Mouse (Mus musculus): ENCODE measurements around the gene Bmpr2.
A peak's percentile ranks its signal among the peaks of the same experiment; 100 is the strongest.

Bmpr2 gene

DNA sequence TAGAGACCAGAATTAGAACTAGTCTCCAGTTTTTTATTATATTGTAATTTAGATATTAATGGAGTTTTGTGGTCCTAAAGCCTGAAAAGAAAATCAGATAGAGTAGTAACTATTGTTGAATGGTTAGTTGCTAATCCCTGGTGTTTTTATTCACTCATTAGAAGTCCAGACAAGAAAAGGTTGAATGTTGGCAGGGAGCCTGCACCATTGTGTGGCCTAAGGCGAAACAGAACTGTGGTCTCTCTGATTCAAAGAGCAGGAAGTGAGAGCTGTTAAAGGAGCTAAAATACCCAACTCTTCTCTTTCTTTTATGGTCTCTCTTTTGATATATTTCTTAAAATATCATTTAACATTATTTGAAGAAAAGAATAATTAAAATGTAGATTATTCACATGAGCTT lies 32.1 kb downstream of the Bmpr2 start:
- no peak for DNase-seq (ENCODE audit: extremely low read depth, low read depth)

DNA sequence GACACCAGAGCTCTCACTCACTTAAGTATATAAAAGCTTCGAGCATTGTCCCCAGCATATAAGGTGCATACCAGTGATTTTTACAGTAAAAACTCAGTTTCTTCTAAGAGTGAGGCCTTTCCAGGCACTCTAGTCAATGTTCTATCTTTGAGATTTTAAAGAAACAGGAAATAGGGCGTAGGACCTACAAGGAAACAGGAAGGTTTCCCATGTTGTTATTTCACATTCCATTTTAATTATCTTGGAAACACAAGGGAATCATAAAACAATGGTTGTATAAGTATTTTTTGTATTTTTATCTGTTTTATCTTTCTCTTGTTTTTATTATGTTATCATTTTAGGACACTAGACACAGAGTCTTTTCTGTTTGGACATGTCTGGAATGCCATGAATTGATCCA lies 34.7 kb downstream of the Bmpr2 start:
- no peak for DNase-seq (ENCODE audit: extremely low read depth, low read depth)

- no peak for DNase-seq (ENCODE audit: extremely low read depth, low read depth)
Measured at GRCm38 (mm10) chr1:59804363-59804762, 41.2 kb downstream of the Bmpr2 start.

GRCm38 (mm10) chr1:59809921-59810320 lies 46.7 kb downstream of the Bmpr2 start:
- DNase-seq (ENCODE audit: extremely low read depth, low read depth), result peak; percentile 26

GRCm38 (mm10) chr1:59812782-59813181 lies 49.6 kb downstream of the Bmpr2 start:
- DNase-seq (ENCODE audit: extremely low read depth, low read depth), result no peak

DNA sequence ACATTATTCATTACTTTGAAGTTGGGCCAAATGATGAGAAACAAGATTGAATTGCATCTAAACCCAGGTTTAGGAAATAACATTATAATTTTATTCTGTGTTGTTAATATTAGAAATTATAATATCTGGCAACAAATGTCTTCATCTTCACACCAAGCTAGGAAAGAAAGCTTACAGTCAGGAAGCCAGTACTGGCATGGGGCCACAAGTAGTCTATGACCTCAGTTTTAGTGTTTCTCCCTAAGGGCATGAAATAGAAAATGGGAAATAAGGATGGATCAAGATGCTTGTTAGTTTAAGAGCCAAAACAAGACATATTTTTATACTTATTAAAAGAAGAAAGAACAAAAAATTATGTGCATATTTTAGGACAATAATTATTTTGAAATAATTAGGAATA lies 62.2 kb downstream of the Bmpr2 start:
- DNase-seq (ENCODE audit: extremely low read depth, low read depth), result no peak

DNA sequence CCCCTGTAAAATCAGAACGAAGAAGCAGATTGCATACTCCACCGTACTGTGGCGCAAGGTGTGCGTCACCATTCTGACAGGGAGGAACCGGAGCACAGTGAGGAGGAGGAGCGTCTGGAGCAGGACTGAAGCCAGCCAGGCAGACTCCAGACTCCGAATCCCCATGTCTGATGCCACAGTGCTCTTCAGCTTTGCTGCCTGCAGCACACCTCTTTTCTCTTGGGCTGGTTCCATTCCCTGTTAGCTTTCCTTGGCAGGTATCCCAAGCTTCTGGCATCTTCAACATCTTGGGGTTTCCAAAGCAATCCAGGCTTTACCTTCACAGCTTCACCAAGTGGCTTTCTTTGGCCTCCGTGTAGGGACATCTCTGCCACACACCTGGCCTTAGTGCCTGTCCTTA lies 63.4 kb downstream of the Bmpr2 start:
- DNase-seq (ENCODE audit: extremely low read depth, low read depth), result no peak

DNA sequence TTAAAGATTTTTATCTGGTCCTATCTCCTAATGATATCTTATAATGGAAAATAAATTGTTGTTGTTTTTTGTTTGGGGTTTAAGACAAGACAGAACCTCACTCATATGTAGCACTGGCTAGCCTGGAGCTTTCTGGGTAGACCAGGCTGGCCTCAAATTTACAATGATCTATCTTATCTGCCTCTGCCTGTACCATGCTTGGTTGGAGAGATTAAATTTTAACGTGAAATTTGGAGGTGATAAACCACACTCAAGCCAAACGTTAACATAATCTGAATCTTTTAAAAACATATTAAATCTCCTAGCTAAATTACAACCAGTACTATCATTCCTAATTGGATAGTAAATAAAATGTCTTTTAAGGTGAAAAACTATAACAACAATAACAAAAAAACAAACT lies 66.2 kb downstream of the Bmpr2 start:
- DNase-seq (ENCODE audit: extremely low read depth, low read depth), result no peak

DNA sequence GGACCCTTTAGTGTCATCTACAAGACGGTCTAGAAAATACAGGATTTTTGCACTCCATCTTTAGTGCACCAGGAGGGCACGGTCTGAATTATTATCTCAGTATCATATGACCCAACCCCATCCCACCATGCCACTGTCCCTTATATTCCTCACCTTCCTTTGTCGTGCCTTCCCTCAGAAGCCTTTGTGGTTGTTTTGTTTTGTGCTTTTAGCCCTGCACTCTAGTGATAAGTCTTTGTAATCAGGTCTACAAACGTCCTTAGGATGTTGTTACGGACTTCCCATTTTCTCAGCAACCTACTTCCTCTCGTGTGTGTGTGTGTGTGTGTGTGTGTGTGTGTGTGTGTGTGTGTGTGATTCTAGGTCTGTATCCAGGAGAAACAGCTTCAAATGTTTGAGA lies 67.0 kb downstream of the Bmpr2 start:
- DNase-seq (ENCODE audit: extremely low read depth, low read depth), result peak; percentile 99

- DNase-seq (ENCODE audit: extremely low read depth, low read depth), result no peak
Measured at GRCm38 (mm10) chr1:59833723-59834122, 70.5 kb downstream of the Bmpr2 start.

DNA sequence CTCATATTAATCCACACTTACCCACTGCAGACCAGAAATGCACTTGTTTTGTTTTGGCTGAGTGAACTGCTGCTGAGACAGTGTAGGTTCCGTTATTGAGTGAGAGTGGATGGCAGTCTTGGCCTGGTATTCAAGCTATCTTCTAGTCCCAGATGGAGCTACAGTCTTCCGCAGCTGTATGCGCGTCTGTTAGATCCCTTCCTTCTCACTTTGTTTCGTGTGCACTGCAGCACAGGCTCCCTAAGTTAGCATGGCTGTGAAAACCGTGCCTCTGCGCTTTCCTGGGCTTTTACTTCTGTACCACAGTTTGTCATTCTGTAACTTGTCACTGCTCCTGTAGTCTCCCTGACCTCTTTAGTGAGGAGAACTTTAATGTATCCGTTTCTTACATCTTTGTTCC lies 85.1 kb downstream of the Bmpr2 start:
- no peak for DNase-seq (ENCODE audit: extremely low read depth, low read depth)

DNA sequence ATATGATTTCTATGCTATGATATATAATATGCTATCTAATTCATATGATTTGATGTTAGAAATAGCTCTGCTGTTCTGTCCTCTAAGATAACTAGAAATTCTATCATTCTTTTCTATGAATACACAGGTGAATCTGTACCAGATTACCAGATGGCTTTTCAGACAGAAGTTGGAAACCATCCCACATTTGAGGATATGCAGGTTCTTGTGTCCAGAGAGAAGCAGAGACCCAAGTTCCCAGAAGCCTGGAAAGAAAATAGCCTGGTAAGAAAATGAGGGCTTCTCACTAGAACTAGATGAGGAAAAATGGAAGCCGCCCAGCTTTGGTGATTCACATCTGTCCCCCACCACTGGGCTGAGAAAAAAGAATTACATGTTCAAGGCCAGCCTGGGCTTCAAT lies 95.8 kb downstream of the Bmpr2 start:
- DNase-seq (ENCODE audit: extremely low read depth, low read depth), result no peak

GRCm38 (mm10) chr1:59862144-59862543 lies 98.9 kb downstream of the Bmpr2 start:
- DNase-seq (ENCODE audit: extremely low read depth, low read depth), result no peak

- no peak for DNase-seq (ENCODE audit: extremely low read depth, low read depth)
Measured at GRCm38 (mm10) chr1:59868041-59868440, 104.8 kb downstream of the Bmpr2 start.

- no peak for DNase-seq (ENCODE audit: extremely low read depth, low read depth)
Measured at GRCm38 (mm10) chr1:59874023-59874422, 110.8 kb downstream of the Bmpr2 start.

DNA sequence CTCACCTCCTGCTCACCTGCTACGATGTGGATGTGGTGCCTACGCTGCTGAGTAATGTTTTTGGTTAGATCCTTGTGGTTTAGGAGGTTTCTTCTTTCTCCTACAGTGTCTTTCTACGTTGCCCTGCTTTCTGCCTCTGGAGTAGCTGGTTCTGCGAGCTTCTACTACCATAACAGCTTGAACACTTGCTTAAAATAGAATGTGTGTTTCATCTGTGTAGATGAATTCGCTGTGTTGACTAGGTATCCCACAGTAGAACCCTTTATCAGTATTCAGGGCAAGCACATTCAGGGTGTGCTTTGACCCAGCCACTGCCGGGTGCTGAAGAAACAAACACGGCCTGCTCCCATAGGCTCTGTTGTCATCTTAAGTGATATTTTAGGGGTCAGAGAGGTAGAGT lies 114.9 kb downstream of the Bmpr2 start:
- no peak for DNase-seq (ENCODE audit: extremely low read depth, low read depth)

GRCm38 (mm10) chr1:59883349-59884134 lies 120.3 kb downstream of the Bmpr2 start:
- peak; percentile 56 for DNase-seq (ENCODE audit: extremely low read depth, low read depth)

DNA sequence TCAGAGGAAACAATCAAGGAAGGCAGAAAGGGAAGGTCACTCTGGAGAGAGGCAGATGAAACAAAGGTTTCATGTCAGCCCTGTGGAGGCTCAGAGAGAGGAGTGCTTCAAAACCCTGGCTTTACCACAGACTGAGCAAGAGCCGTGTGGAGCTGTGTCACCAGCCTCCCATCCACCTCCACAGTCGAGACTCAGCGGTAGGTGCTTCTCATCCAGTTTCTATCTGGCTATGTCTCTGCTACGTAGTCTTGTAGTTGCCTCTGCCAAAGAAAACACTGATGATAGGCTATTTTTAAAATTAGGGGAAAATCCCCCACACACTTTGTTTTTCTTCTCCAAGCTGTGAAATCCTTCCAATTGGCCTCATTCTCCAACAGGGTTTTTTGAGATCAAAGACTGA lies 123.7 kb downstream of the Bmpr2 start:
- DNase-seq (ENCODE audit: extremely low read depth, low read depth), result no peak

DNA sequence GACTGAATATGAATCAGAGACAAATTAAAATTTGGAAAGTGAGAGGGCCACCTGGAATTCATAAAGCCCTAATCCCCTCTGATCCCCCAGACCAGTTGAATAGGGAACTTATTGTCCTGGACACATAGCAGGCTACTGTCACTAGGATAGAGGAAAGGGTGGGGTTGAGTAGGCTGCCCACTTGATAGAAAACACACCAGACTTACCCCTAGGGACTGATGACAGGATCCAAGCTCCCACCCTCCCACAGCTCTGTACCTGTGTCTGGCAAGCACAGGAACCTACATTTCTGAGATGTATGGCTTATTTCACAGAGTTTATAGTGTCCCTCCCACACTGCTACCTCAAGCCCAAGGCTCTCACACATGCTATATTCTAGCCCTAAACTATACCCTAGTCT lies 124.8 kb downstream of the Bmpr2 start:
- no peak for DNase-seq (ENCODE audit: extremely low read depth, low read depth)

DNA sequence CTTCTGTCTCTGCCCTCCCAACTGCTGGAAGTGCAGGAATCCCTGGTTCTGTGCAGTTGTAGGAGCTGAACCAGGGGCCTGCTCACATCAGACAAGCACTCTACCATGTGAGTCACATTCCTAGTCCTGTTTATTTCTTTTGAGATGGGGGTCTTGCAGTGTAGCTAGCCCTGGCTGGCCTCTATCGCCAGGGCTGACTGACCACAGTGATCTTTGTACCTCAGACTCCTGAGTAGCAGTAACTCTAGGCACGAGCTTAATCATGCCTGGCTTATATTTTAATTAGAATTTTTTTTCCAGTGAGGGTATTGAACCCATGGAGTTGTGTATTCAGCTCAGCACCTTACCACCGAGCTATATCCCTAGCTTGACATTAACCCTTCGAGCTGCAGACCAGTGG lies 128.0 kb downstream of the Bmpr2 start:
- DNase-seq (ENCODE audit: extremely low read depth, low read depth), result no peak

DNA sequence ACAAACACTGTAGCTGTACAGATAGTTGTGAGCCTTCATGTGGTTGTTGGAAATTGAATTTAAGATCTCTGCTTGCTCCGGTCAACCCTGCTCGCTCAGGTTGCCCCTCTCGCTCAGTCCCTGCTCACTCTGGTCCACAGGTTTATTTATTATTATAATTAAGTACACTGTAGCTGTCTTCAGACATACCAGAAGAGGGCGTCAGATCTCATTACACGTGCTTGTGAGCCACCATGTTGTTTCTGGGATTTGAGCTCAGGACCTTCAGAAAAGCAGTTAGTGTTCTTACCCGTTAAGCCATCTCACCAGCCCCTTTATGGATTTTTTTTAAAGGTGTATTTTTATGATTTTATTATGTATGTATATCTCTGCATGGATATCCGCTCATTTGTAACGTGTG lies 129.6 kb downstream of the Bmpr2 start:
- no peak for DNase-seq (ENCODE audit: extremely low read depth, low read depth)

- no peak for DNase-seq (ENCODE audit: extremely low read depth, low read depth)
Measured at GRCm38 (mm10) chr1:59894025-59894424, 130.8 kb downstream of the Bmpr2 start.

GRCm38 (mm10) chr1:59895456-59895855 lies 132.3 kb downstream of the Bmpr2 start:
- DNase-seq (ENCODE audit: extremely low read depth, low read depth), result peak; percentile 95
